Mouse (Mus musculus) E14TG2a.4 (cell line): ENCODE results near the gene Gtpbp2.

ENCODE experiments used
- CTCF ChIP-seq: conservative IDR thresholded peaks from 2 replicates; pipeline ENCODE4 v1.5.1; 2014; ENCODE audit warnings: low read length
- NANOG ChIP-seq: IDR thresholded peaks from 2 replicates; pipeline ENCODE4 v1.6.1; 2014; ENCODE audit warnings: borderline replicate concordance, low read length, mixed read lengths

DNA sequence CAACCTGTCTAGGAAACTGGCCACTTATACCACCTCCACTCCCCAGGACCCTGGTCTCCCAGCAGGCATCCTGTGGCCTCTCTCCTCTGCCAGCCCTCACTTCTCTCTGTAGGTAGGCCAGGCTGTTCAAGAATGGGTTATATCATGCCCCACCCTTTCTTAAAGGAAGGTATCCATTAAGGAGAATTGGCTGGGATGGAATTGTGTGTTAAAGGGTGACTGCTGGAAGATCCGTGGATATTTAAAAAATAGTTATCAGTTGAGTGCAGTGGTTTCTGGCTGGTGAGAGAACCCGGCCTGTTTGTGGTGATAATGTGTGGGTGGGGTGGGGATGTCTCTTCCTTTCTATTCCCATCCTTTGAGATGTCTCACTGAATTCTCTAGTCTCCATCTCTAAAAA lies 1.6 kb upstream of the Gtpbp2 start:
- no peak for TF ChIP-seq CTCF
- no peak for TF ChIP-seq NANOG
